Mouse (Mus musculus) kidney, embryonic 16.5 days (tissue): ENCODE data around the gene Il17re. TPM values are rescaled to one million over a fixed set of nuclear protein-coding genes. Genes with fewer than 3 reads are reported as not detected.

Experiments used
- ATAC-seq: fragments of 200-750 bp; cut with Nextera tagmentation; 2 replicates; pipeline ENCODE4 v1.8.0; 2017; ENCODE audit warnings: moderate TSS enrichment; ENCODE audit not compliant: low FRiP score, low TSS enrichment
- H3K27ac ChIP-seq: fragments of 300-500 bp; sonication (generic); 2 replicates; pipeline ENCODE4 v1.5.1; 2014; ENCODE audit warnings: low read length
- H3K27me3 ChIP-seq: fragments of 300-500 bp; sonication (generic); 2 replicates; pipeline ENCODE4 v1.6.1; 2014; ENCODE audit warnings: low read length, control low read depth, mixed read lengths; ENCODE audit not compliant: insufficient read depth
- H3K36me3 ChIP-seq: fragments of 300-500 bp; sonication (generic); 2 replicates; pipeline ENCODE4 v1.6.1; 2014; ENCODE audit warnings: low read length, control low read depth, mixed read lengths; ENCODE audit not compliant: insufficient read depth
- H3K4me1 ChIP-seq: fragments of 300-500 bp; sonication (generic); 2 replicates; pipeline ENCODE4 v1.6.1; 2014; ENCODE audit warnings: low read length, control low read depth, mixed read lengths; ENCODE audit not compliant: insufficient read depth
- H3K4me2 ChIP-seq: fragments of 300-500 bp; sonication (generic); replicated peaks from 2 replicates; pipeline ENCODE4 v1.6.1; 2014; ENCODE audit warnings: low read depth, low read length
- H3K4me3 ChIP-seq: fragments of 300-500 bp; sonication (generic); 2 replicates; pipeline ENCODE4 v1.5.1; 2014; ENCODE audit warnings: mild to moderate bottlenecking, low read length
- H3K9ac ChIP-seq: fragments of 300-500 bp; sonication (generic); replicated peaks from 2 replicates; pipeline ENCODE4 v1.6.1; 2014; ENCODE audit warnings: low read length
- H3K9me3 ChIP-seq: fragments of 300-500 bp; sonication (generic); 2 replicates; pipeline ENCODE4 v1.6.1; 2016; ENCODE audit warnings: low read length, control low read depth
- WGBS: fragments of 180-500 bp; shearing (Covaris S2); extraction: QIAGEN DNeasy Blood & Tissue Kit; methylation state at CpG from one replicate; pipeline ENCODE4 v1.1.7; 2014; 5-methylcytosine and 5-hydroxymethylcytosine counted together
- polyA plus RNA-seq: library from polyadenylated mRNA; unstranded; fragments of >200 nt; fragmentation: Nextera tagmentation; extraction: Ambion mirVana; gene quantifications from 2 replicates; pipeline ENCODE4 v1.2.1, GENCODE M21; 2015

Il17re gene
- polyA plus RNA-seq, 1 experiment from 2014 or later: 10.1 TPM

- H3K27me3 ChIP-seq: peaks cover 16% of the 10 kb centered on the region; the same call in 1 of the 2 replicates
- H3K9me3 ChIP-seq: no peaks in the 10 kb centered on the region
- H3K4me2 ChIP-seq: no peak overlapping the region
- H3K4me3 ChIP-seq: no peak overlapping the region
- no peak overlapping the region for H3K27ac ChIP-seq
- WGBS: 80% methylated on average over 10 of the region's 10 CpGs
- no peak for ATAC-seq
- no peak overlapping the region for H3K9ac ChIP-seq
- no peaks in the 10 kb centered on the region for H3K36me3 ChIP-seq
- H3K4me1 ChIP-seq: peaks cover 16% of the 10 kb centered on the region
Observed at GRCm38 (mm10) chr6:113478906-113479305, 20.6 kb downstream of the Il17re start.

DNA sequence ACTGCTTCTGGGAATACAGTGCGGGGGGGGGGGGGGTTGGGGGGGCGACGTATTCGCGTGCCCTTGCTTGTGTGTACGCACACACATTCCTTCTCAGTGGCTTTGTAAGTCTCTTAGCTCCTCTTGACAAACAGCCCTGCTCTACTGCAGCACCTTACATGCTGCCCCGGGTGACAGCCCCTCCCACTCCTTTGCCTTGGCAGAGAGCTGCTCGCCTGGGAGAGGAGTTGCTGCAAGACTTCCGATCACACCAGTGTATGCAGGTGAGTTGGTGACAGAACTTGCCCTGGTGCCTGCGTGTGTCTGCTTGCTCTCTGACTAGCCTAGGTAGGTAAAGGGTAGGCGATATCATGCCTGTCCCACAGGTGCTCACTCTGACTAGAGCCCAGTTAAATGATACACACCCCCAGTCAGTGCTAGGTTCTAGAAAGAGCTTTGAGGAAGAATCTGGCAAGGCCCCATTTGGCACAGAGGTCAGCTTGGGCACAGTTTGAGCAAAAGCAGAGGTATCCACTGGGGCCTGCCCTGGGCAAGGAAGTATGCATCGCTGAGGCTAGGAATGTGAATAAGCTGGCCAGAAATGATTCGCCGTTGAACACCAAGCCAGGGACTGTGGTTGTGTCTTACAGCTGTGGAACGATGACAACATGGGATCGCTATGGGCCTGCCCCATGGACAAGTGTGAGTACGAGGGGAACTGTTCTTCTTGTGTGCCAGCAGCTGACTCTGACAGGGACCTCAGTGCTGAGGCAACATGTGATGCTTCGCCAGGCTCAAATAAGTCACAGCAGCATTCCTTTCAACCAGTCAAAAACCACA is 22.5 kb downstream of the Il17re start:
- peaks cover 16% of the 10 kb centered on the region; the same call in 1 of the 2 replicates for H3K27me3 ChIP-seq
- H3K36me3 ChIP-seq: no peaks in the 10 kb centered on the region
- no peak overlapping the region for H3K4me3 ChIP-seq
- H3K9me3 ChIP-seq: no peaks in the 10 kb centered on the region
- 57% methylated on average over 18 of the region's 18 CpGs for WGBS
- no peak overlapping the region for H3K9ac ChIP-seq
- no peak overlapping the region for H3K4me2 ChIP-seq
- no peak for ATAC-seq
- H3K4me1 ChIP-seq: peaks cover 19% of the 10 kb centered on the region
- no peak overlapping the region for H3K27ac ChIP-seq

GRCm38 (mm10) chr6:113482477-113483099 is 24.3 kb downstream of the Il17re start:
- peak overlapping the region; percentile 84 for H3K27ac ChIP-seq
- WGBS: 1% methylated on average over 64 of the region's 65 CpGs
- 0 out of 2 replicates have a peak, but pooled peaks cover 2% of the 10 kb centered on the region for H3K36me3 ChIP-seq
- H3K4me2 ChIP-seq: peak overlapping the region; percentile 66
- peak overlapping the region; percentile 73 for H3K9ac ChIP-seq
- peak; percentile 59 for ATAC-seq
- H3K4me3 ChIP-seq: peak overlapping the region; percentile 60
- H3K9me3 ChIP-seq: no peaks in the 10 kb centered on the region
- H3K4me1 ChIP-seq: peaks cover 19% of the 10 kb centered on the region
- H3K27me3 ChIP-seq: peaks cover 16% of the 10 kb centered on the region; the same call in 1 of the 2 replicates

GRCm38 (mm10) chr6:113483100-113483615 is 24.9 kb downstream of the Il17re start, which contains the start of gene Creld1:
Gene Creld1 (plus strand): TSS chr6:113483297.
- peaks cover 19% of the 10 kb centered on the region for H3K4me1 ChIP-seq
- peak within 1 kb of the TSS; percentile 60 for H3K4me3 ChIP-seq
- peak within 1 kb of the TSS; percentile 66 for H3K4me2 ChIP-seq
- ATAC-seq: peak; percentile 96
- H3K9me3 ChIP-seq: no peaks in the 10 kb centered on the region
- H3K36me3 ChIP-seq: peaks cover 7% of the 10 kb centered on the region; the same call in 1 of the 2 replicates
- peaks cover 16% of the 10 kb centered on the region; the same call in 1 of the 2 replicates for H3K27me3 ChIP-seq
- WGBS: under 1% methylated on average over 26 of the region's 26 CpGs
- peak within 1 kb of the TSS; percentile 88 for H3K27ac ChIP-seq
- peak within 1 kb of the TSS; percentile 73 for H3K9ac ChIP-seq

DNA sequence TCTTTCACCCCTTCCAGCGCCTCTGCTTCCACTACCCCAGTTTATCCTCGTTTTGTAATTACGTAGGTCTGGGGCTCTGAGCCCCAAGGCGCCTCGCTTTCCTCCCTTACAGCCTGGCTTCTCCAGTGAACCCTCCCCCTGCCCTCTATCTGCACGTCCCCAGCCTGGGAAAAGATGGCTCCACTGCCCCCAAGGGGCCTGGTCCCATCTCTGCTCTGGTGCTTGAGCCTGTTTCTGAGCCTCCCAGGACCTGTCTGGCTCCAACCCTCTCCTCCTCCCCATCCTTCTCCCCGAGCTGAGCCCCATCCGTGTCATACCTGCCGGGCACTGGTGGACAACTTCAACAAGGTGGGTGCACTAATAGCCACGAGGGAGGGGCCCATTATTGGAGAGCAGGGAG is 25.4 kb downstream of the Il17re start:
- Histone ChIP-seq H3K9me3 (no peaks in the 10 kb centered on the region), H3K36me3 (peaks cover 10% of the 10 kb centered on the region; the same call in 1 of the 2 replicates), H3K4me3 (peak overlapping the region; percentile 60), H3K27ac (peak overlapping the region; percentile 88), H3K9ac (peak overlapping the region; percentile 66), H3K27me3 (peaks cover 16% of the 10 kb centered on the region; the same call in 1 of the 2 replicates), H3K4me2 (peak overlapping the region; percentile 66), H3K4me1 (peaks cover 19% of the 10 kb centered on the region)
- 8% methylated on average over 10 of the region's 10 CpGs for WGBS
- ATAC-seq: peak; percentile 35; the same call in 1 of the 2 replicates

GRCm38 (mm10) chr6:113487125-113487576 is 28.9 kb downstream of the Il17re start:
- 56% methylated on average over 7 of the region's 7 CpGs for WGBS

DNA sequence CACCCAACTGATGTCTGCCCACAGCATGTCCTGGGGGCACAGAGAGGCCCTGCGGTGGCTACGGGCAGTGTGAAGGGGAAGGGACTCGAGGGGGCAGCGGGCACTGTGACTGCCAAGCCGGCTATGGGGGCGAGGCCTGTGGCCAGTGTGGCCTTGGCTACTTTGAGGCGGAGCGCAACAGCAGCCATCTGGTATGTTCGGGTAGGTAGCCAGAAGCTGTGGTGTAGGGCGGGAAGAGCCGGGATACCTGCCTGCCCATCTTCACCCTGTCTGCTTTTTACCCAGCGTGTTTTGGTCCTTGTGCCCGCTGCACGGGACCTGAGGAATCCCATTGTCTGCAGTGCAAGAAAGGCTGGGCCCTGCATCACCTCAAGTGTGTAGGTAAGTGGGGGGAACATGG is 31.1 kb downstream of the Il17re start:
- no peaks in the 10 kb centered on the region for H3K9me3 ChIP-seq
- no peak overlapping the region for H3K9ac ChIP-seq
- no peaks in the 10 kb centered on the region for H3K27me3 ChIP-seq
- no peak overlapping the region for H3K4me2 ChIP-seq
- no peak overlapping the region for H3K27ac ChIP-seq
- ATAC-seq: no peak
- H3K4me3 ChIP-seq: no peak overlapping the region
- H3K4me1 ChIP-seq: peaks cover under 1% of the 10 kb centered on the region; the same call in 1 of the 2 replicates
- 90% methylated on average over 14 of the region's 14 CpGs for WGBS
- H3K36me3 ChIP-seq: peaks cover 31% of the 10 kb centered on the region; the same call in 1 of the 2 replicates

More at GRCm38 (mm10) chr6:113487125-113487576, 28.9 kb downstream of the Il17re start:
- H3K36me3 ChIP-seq: peaks cover 26% of the 10 kb centered on the region; the same call in 1 of the 2 replicates
- ATAC-seq: no peak
- H3K4me3 ChIP-seq: no peak overlapping the region
- H3K27ac ChIP-seq: no peak overlapping the region
- H3K9ac ChIP-seq: 0 out of 2 replicates have a peak overlapping the region, but pooled peaks have one; percentile 16
- H3K4me2 ChIP-seq: no peak overlapping the region
- peaks cover 6% of the 10 kb centered on the region for H3K4me1 ChIP-seq
- no peaks in the 10 kb centered on the region for H3K9me3 ChIP-seq
- H3K27me3 ChIP-seq: 0 out of 2 replicates have a peak, but pooled peaks cover 1% of the 10 kb centered on the region

- H3K4me2 ChIP-seq: no peak overlapping the region
- no peak overlapping the region for H3K4me3 ChIP-seq
- no peaks in the 10 kb centered on the region for H3K9me3 ChIP-seq
- H3K27ac ChIP-seq: no peak overlapping the region
- no peak for ATAC-seq
- peaks cover 5% of the 10 kb centered on the region; the same call in 1 of the 2 replicates for H3K4me1 ChIP-seq
- WGBS: 62% methylated on average over 24 of the region's 24 CpGs
- no peak overlapping the region for H3K9ac ChIP-seq
- H3K27me3 ChIP-seq: peaks cover 13% of the 10 kb centered on the region; the same call in 1 of the 2 replicates
- H3K36me3 ChIP-seq: peaks cover 28% of the 10 kb centered on the region; the same call in 1 of the 2 replicates
Observed at GRCm38 (mm10) chr6:113492101-113492864, 34.0 kb downstream of the Il17re start.
